Mouse (Mus musculus): ENCODE data around the gene Wscd1. TPM values are rescaled to one million over a fixed set of nuclear protein-coding genes. Genes with fewer than 3 reads are reported as not detected.

Wscd1 gene
- total RNA-seq, 1 experiment from 2014 or later, result not detected

DNA sequence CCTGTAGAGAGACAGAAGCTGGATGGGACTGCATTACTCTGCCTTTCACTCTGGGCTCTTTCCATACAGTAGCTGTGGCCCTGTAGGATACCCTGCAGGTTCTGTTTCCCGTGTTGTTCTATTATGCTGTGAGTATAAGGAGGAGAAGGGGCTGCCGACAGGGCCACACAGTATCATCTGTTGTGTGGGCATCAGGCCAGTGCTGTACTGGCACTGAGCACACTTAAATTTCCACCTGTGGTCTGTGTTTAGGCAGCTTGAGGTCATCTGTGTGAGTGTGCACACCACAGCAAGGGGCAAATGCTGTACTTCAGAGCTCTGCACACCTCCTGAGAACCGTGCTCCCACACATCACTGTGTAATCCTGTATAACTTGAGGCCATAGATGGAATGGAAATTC lies 18.0 kb downstream of the Wscd1 start:
- no peak for ATAC-seq (replicated peaks; ENCODE audit: low read depth, poor library complexity, severe bottlenecking)

- ATAC-seq (replicated peaks; ENCODE audit: low read depth, poor library complexity, severe bottlenecking), result no peak
Observed at GRCm38 (mm10) chr11:71769744-71770143, 20.0 kb downstream of the Wscd1 start.

GRCm38 (mm10) chr11:71770479-71770878 lies 20.8 kb downstream of the Wscd1 start:
- ATAC-seq (replicated peaks; ENCODE audit: low read depth, poor library complexity, severe bottlenecking), result no peak

DNA sequence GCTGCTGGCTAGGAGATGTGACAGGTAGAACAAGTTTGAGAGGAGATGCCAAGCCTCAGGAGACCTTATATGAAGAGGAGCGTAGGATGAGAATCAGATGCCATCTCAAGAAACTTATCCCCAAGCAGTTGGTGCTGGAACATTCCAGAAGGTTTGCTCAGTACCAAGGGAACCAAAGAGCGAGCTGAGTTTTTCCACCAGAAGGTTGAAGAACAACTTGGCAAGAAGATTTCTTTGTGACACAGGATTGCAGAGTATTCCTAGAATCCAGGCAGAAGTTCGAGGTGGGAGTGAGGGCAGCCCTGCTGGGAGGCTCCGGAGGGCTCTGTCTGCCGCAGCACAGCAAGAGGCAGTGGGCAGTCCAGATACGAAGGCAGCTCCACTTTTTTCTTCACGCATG lies 21.4 kb downstream of the Wscd1 start:
- ATAC-seq (replicated peaks; ENCODE audit: low read depth, poor library complexity, severe bottlenecking), result no peak

- no peak for ATAC-seq (replicated peaks; ENCODE audit: low read depth, poor library complexity, severe bottlenecking)
Observed at GRCm38 (mm10) chr11:71772056-71772455, 22.3 kb downstream of the Wscd1 start.

DNA sequence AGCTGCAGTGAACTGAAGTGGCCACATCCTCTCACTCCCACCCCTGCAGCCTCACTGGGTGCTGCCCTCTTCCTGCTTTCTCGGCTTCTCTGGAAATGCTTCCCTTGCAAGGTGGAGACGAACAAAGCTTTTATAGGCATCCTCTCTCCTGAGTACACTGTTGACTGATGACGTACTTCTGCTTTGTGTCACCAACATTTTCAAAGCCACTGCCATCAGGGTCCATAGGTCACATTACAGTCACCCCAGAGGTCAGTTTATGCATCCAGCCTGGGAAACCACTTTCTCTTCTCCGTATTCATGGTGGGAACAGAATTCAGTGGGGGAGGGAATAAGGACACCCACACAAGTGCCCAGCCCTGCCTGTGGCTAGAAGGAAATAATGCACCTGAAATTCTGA lies 23.1 kb downstream of the Wscd1 start:
- ATAC-seq (replicated peaks; ENCODE audit: low read depth, poor library complexity, severe bottlenecking), result no peak

- no peak for ATAC-seq (replicated peaks; ENCODE audit: low read depth, poor library complexity, severe bottlenecking)
Observed at GRCm38 (mm10) chr11:71773986-71774767, 24.5 kb downstream of the Wscd1 start.

DNA sequence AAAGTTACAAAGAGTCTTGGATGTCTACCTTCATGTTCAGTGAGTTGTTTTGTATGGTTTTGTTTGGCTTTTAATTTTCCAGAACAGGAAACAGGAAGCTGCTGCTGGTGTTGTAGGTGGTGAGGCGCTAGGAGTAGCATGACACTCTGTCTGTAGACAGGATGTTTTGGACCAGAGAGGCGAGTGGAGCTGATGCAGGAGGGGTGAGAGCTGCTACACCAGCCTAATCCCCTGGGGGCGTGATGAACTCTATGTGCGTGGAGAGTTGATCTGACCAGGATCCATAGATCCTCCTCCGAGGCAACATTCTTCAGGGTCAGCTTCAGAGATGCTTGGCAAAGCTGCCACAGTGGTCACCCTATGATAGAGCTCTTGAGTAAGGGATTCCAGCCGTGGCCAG lies 25.3 kb downstream of the Wscd1 start:
- ATAC-seq (replicated peaks; ENCODE audit: low read depth, poor library complexity, severe bottlenecking), result no peak

DNA sequence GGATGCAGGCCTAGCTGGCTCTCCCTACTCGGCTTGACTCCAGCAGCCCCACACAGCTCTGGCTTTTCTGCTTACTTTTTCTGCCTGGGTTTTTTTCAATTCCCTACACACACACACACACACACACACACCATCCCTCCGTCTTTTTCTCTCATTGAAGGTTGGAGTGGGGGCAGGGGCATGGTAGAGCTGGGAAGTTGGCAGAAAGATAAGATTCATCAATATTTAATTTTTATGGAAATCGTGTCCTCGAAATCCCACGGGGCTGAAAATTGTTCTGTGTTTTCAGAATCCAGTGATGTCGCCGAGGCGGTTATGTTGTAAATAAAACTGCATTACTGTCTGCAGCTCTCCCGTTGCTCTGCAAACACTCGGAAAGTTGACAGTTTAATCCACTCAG lies 29.9 kb downstream of the Wscd1 start:
- no peak for ATAC-seq (replicated peaks; ENCODE audit: low read depth, poor library complexity, severe bottlenecking)

DNA sequence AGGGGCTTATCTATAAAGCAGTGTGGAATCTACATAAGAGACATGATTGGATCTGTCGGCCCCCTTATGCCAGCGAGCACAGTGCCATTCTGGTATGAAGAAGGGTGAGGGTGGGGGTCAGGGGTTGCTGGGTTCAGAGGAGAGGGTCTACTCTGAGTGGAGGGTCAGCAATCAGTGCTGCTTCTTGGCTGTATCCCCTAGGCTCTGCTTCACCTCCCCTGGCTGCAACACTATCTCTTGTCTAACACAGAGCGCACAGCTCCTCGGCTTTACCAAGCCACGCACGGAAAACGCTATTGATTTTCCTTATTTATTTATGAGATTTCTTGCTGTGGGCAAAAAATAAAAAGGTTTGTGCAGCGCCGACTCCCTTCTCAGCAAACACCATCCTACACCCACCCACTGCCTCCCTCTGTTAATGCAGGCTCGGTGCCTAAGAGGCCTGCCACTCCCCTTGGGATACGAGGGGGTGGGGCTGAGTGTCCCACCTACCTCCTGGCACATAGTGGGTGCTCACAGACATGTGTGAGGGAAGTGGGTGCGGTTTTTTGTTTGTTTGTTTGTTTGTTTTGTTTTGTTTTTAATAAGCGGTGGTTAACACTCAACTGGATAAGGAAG lies 32.1 kb downstream of the Wscd1 start:
- ATAC-seq (replicated peaks; ENCODE audit: low read depth, poor library complexity, severe bottlenecking), result no peak

GRCm38 (mm10) chr11:71785499-71785898 lies 35.8 kb downstream of the Wscd1 start:
- ATAC-seq (replicated peaks; ENCODE audit: low read depth, poor library complexity, severe bottlenecking), result no peak

- ATAC-seq (replicated peaks; ENCODE audit: low read depth, poor library complexity, severe bottlenecking), result no peak
Observed at GRCm38 (mm10) chr11:71788209-71788608, 38.5 kb downstream of the Wscd1 start.

- ATAC-seq (replicated peaks; ENCODE audit: low read depth, poor library complexity, severe bottlenecking), result no peak
Observed at GRCm38 (mm10) chr11:71790227-71790626, 40.5 kb downstream of the Wscd1 start.

DNA sequence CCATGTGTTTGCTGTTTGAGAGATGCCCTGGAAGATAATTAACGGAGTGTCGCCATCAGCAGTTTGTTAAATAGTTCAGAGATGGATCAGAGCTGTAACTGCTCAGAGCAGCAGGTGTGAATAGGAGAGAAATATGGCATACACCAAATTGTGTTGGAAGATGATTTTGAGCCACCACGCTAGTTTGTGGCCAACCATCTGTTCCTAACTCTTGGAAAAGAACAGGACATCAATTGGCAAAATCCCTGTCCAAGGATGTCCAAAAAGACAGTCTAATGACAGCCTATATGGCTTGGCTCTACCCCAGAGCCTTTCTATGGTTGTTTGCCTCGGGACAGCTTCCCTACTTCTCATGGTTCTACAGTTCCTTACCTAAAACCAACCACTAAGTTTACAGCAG lies 49.5 kb downstream of the Wscd1 start:
- ATAC-seq (replicated peaks; ENCODE audit: low read depth, poor library complexity, severe bottlenecking), result no peak

GRCm38 (mm10) chr11:71808521-71808920 lies 58.8 kb downstream of the Wscd1 start:
- no peak for ATAC-seq (replicated peaks; ENCODE audit: low read depth, poor library complexity, severe bottlenecking)

DNA sequence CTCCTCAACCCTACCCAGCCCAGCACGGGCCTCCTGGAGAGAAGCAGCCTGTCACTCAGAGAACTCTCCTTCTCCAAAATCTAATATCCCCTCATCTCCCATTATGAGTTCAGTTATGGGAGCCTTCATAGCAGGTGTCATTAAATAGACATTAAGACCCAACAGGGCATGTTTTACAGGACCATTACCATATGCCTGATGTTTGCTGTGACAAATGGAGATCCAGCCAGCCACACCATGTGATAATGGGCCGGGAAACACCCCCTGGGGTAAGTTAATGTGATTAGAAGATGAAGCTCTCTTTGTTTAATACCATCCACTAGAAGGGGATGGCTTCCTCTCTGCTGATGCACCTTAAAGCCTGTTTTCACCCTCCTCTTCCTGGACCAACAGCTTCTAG lies 62.1 kb downstream of the Wscd1 start:
- ATAC-seq (replicated peaks; ENCODE audit: low read depth, poor library complexity, severe bottlenecking), result no peak

DNA sequence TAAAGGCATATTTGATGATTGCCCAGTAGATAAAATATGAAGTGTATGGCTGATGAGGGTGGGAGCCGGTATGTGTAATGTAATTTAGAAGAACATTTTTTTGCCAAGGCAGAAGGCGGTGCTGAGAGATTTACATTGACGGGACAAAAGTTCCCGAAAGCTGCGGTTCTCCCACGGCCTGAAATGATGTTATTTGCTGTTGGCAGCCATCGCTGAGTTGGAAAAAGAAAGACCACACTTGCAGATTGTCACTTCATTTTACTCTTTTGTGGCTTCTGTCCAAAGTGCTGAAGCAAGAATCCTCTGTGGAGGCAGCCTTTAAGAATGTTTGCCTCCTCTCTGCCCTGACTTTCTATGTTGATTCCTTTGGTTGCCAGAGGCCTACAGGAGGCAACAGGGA lies 63.2 kb downstream of the Wscd1 start:
- no peak for ATAC-seq (replicated peaks; ENCODE audit: low read depth, poor library complexity, severe bottlenecking)

DNA sequence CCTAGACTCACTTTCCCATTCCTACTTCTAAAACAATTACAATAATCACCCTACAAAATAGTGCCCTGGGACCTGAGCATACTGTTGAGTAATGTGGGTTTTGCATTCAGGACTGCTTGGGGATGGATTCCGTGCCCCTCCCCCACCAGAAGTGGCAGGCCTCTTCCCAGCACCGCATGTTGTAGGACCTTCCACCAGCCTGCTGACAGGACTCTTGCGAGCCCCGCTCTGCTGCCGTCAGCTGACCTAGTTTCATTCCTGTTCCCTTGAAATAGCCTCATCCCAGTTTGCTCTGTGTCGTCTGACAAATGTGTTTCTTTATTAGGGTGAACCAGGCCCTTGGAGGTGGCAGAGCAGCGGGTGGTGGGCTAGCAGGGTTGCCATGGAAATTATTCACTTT lies 64.8 kb downstream of the Wscd1 start:
- no peak for ATAC-seq (replicated peaks; ENCODE audit: low read depth, poor library complexity, severe bottlenecking)

- no peak for ATAC-seq (replicated peaks; ENCODE audit: low read depth, poor library complexity, severe bottlenecking)
Observed at GRCm38 (mm10) chr11:71815326-71815725, 65.6 kb downstream of the Wscd1 start.

DNA sequence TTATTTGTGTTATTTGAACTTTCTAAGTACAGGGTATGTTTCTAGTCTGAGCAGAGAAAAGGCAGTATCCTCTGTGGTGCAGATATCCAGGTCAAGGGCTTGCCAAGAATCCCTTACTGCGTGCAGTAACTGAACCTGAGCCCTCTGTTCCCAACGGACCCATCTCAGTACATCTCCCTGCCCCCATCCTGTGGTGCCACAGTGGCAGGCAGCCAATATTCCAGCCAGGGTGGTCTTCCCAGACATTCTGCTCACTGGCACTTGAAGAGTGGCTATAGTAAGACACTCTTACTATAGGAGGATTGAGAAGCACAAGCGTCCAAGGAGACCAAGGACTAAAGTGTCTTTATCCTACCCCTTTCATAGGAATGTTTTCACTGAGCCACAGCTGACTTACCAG lies 67.2 kb downstream of the Wscd1 start:
- no peak for ATAC-seq (replicated peaks; ENCODE audit: low read depth, poor library complexity, severe bottlenecking)

GRCm38 (mm10) chr11:71817341-71817740 lies 67.6 kb downstream of the Wscd1 start:
- ATAC-seq (replicated peaks; ENCODE audit: low read depth, poor library complexity, severe bottlenecking), result no peak

GRCm38 (mm10) chr11:71818111-71818510 lies 68.4 kb downstream of the Wscd1 start:
- no peak for ATAC-seq (replicated peaks; ENCODE audit: low read depth, poor library complexity, severe bottlenecking)
